26 mouse cellular contexts compared by ENCODE assay signal in genomic region chr2:121584705-121585104, GRCm38 (mm10).
DNase-seq lines count a peak whose midpoint lies in the region.
"Had no signal": no experiment of that assay in that cellular context is flagged by ENCODE, and none has a peak within 500 bp of the region (broad histone marks: within the 10 kb centered on the region; RNA-seq: fewer than 3 reads in every experiment).

No protein-coding gene starts in this region.

- peaks cover 23% of the 10 kb centered on the region for H3K4me1 ChIP-seq in limb, embryonic 10.5 days

- H3K27me3 ChIP-seq in limb, embryonic 10.5 days (ENCODE audit: low read depth, poor library complexity, severe bottlenecking) = 0 out of 2 replicates have a peak, but pooled peaks cover under 1% of the 10 kb centered on the region
- H3K27me3 ChIP-seq: forebrain, embryonic 12.5 days; heart, embryonic 15.5 days; hindbrain, embryonic 13.5 days; intestine, embryonic 15.5 days had no signal

- DNase-seq in gastrocnemius, adult 18-20 months (ENCODE audit: low spot score) = peak; percentile 7
- no peak for DNase-seq in gastrocnemius, postnatal 14 days
- DNase-seq in heart, adult 18-20 months = peak; percentile 37 to 50
- DNase-seq in heart, adult 8-10 months (ENCODE audit: low spot score) = no peak
- DNase-seq in lung, postnatal 10 days = peak; percentile 27
- DNase-seq in lung, postnatal 25 days (ENCODE audit: low spot score) = no peak
- no peak for DNase-seq in limb, embryonic 10.5 days (ENCODE audit: low spot score)
- no peak for DNase-seq in spleen, postnatal 36 days (ENCODE audit: low spot score in 2 of 2)
- DNase-seq: adrenal gland, adult 8-10 months; adrenal gland, postnatal 25 days; cerebellum, adult 11-12 months; cerebellum, adult 8-10 months; cerebellum, postnatal 10 days; cerebellum, postnatal 36 days; embryo, embryonic 11 days; gastrocnemius, postnatal 36 days; kidney, adult 11 months had no signal

- no peaks in the 10 kb centered on the region for H3K36me3 ChIP-seq in limb, embryonic 10.5 days
- H3K36me3 ChIP-seq: embryonic facial prominence, embryonic 10.5 days; embryonic facial prominence, embryonic 13.5 days; heart, embryonic 15.5 days; intestine, embryonic 15.5 days had no signal

- intact Hi-C loops in gastrocnemius, postnatal 14 days (cut with DNase I; ENCODE audit: low total_unique reads) = no loop called here

- H3K27ac ChIP-seq in limb, embryonic 10.5 days = peak overlapping the region; percentile 3; the same call in 1 of the 2 replicates
- H3K27ac ChIP-seq: embryonic facial prominence, embryonic 10.5 days; embryonic facial prominence, embryonic 13.5 days; forebrain, embryonic 12.5 days; heart, embryonic 15.5 days; hindbrain, embryonic 10.5 days; hindbrain, embryonic 13.5 days; intestine, embryonic 15.5 days had no signal

- no peaks in the 10 kb centered on the region for H3K9me3 ChIP-seq in limb, embryonic 10.5 days (replicated peaks)
- H3K9me3 ChIP-seq: embryonic facial prominence, embryonic 10.5 days; embryonic facial prominence, embryonic 13.5 days; forebrain, embryonic 12.5 days; heart, embryonic 15.5 days; hindbrain, embryonic 10.5 days; hindbrain, embryonic 13.5 days; intestine, embryonic 15.5 days had no signal

- 61% methylated on average over 5 of the region's 5 CpGs for WGBS in limb, embryonic 10.5 days

- H3K4me3 ChIP-seq in limb, embryonic 10.5 days = no peak overlapping the region
- H3K4me3 ChIP-seq: embryonic facial prominence, embryonic 10.5 days; embryonic facial prominence, embryonic 13.5 days; erythroblast, embryonic 14.5 days; forebrain, embryonic 12.5 days; heart, adult 2 months; heart, embryonic 15.5 days; hindbrain, embryonic 10.5 days; hindbrain, embryonic 13.5 days; intestine, embryonic 15.5 days had no signal

Comparison
In these comparisons a context has a peak if more than half of its experiments do, and no peak if none do; other contexts are left out.
1. DNase-seq: peak in gastrocnemius, adult 18-20 months (single experiment), heart, adult 18-20 months (2 of 2) and lung, postnatal 10 days (single experiment); none in gastrocnemius, postnatal 14 days (single experiment), heart, adult 8-10 months (single experiment), lung, postnatal 25 days (single experiment), limb, embryonic 10.5 days (single experiment) and spleen, postnatal 36 days (0 of 2).